Mouse (Mus musculus) midbrain, postnatal 0 days (tissue): ENCODE data around the gene H2al3. TPM values are rescaled to one million over a fixed set of nuclear protein-coding genes. Genes with fewer than 3 reads are reported as not detected.

ENCODE experiments used
- ATAC-seq: fragments of 200-750 bp; cut with Nextera tagmentation; 2 replicates; pipeline ENCODE4 v1.8.0; 2017; ENCODE audit warnings: moderate number of reproducible peaks, mild to moderate bottlenecking, moderate TSS enrichment, moderate library complexity; ENCODE audit not compliant: low FRiP score
- DNase-seq: peaks from one replicate; pipeline ENCODE4 v3.0.0-alpha.2; 2015; ENCODE audit warnings: low spot score
- H3K27ac ChIP-seq: fragments of 300-500 bp; sonication (generic); 2 replicates; pipeline ENCODE4 v1.5.1; 2014; ENCODE audit warnings: low read depth, mild to moderate bottlenecking, low read length, mixed read lengths
- H3K27me3 ChIP-seq: fragments of 300-500 bp; sonication (generic); 2 replicates; pipeline ENCODE4 v1.6.1; 2014; ENCODE audit warnings: low read length, control low read depth, mixed read lengths; ENCODE audit not compliant: insufficient read depth
- H3K36me3 ChIP-seq: fragments of 300-500 bp; sonication (generic); 2 replicates; pipeline ENCODE4 v1.6.1; 2014; ENCODE audit warnings: low read length, control low read depth, mixed read lengths; ENCODE audit not compliant: insufficient read depth
- H3K4me1 ChIP-seq: fragments of 300-500 bp; sonication (generic); 2 replicates; pipeline ENCODE4 v1.6.1; 2014; ENCODE audit warnings: mild to moderate bottlenecking, control low read depth, antibody characterized with exemption, low read length, mixed read lengths; ENCODE audit not compliant: insufficient read depth
- H3K4me2 ChIP-seq: fragments of 300-500 bp; sonication (generic); 2 replicates; pipeline ENCODE4 v1.6.1; 2014; ENCODE audit warnings: low read depth, mild to moderate bottlenecking, low read length, mixed read lengths; ENCODE audit not compliant: poor library complexity, severe bottlenecking
- H3K4me3 ChIP-seq: fragments of 300-500 bp; sonication (generic); 2 replicates; pipeline ENCODE4 v1.5.1; 2014; ENCODE audit warnings: low read depth, mild to moderate bottlenecking, low read length, moderate library complexity
- H3K9ac ChIP-seq: fragments of 300-500 bp; sonication (generic); replicated peaks from 2 replicates; pipeline ENCODE4 v1.6.1; 2014; ENCODE audit warnings: mild to moderate bottlenecking, low read length, moderate library complexity, mixed read lengths; ENCODE audit not compliant: poor library complexity, severe bottlenecking
- H3K9me3 ChIP-seq: fragments of 300-500 bp; sonication (generic); 2 replicates; pipeline ENCODE4 v1.6.1; 2016; ENCODE audit warnings: low read length, control low read depth
- CTCF ChIP-seq: IDR thresholded peaks from 2 replicates; pipeline ENCODE4 v1.5.1; 2016; ENCODE audit warnings: antibody characterized with exemption, mild to moderate bottlenecking
- WGBS: fragments of 180-500 bp; shearing (Covaris S2); extraction: QIAGEN DNeasy Blood & Tissue Kit; methylation state at CpG from one replicate; pipeline ENCODE4 v1.1.7; 2014; 5-methylcytosine and 5-hydroxymethylcytosine counted together
- polyA plus RNA-seq: library from polyadenylated mRNA; unstranded; fragments of >200 nt; fragmentation: Nextera tagmentation; extraction: Ambion mirVana; gene quantifications from 2 replicates; pipeline ENCODE4 v1.2.1, GENCODE M21; 2015
- total RNA-seq: library from RNA; depleted of rRNA; stranded (reverse); fragments of >200 nt; gene quantifications from 2 replicates; pipeline ENCODE4 v1.2.3, GENCODE M21; 2014; rRNA removed

H2al3 gene
- total and polyA plus RNA-seq, 2 experiments from 2014 or later = not detected

DNA sequence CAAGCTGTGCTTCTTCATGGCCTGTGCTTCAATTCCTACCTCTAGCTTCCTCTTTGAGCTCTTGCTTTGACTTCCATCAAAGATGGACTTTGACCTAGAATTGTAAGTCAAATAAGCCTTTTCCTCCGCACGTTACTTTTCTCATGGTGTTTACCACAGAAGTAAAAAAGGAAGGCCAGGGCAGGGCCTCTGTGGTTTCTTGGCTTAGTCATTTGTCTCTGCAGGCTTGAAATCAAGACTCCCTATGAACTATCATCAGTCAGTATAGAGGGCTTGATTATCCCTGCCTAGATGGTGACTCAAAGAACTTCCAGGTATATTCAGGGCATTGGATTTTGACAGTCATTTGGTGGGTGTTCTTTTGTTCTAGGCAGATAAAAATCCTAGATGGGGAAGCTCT, 26.0 kb downstream of the H2al3 start:
- Histone ChIP-seq H3K27ac (no peak overlapping the region), H3K36me3 (no peaks in the 10 kb centered on the region), H3K4me1 (no peaks in the 10 kb centered on the region), H3K4me3 (no peak overlapping the region), H3K27me3 (no peaks in the 10 kb centered on the region), H3K9me3 (no peaks in the 10 kb centered on the region), H3K9ac (no peak overlapping the region), H3K4me2 (no peak overlapping the region)
- no peak for TF ChIP-seq CTCF
- ATAC-seq = no peak
- DNase-seq = no peak
- WGBS = 80% methylated on average over 2 of the region's 2 CpGs

DNA sequence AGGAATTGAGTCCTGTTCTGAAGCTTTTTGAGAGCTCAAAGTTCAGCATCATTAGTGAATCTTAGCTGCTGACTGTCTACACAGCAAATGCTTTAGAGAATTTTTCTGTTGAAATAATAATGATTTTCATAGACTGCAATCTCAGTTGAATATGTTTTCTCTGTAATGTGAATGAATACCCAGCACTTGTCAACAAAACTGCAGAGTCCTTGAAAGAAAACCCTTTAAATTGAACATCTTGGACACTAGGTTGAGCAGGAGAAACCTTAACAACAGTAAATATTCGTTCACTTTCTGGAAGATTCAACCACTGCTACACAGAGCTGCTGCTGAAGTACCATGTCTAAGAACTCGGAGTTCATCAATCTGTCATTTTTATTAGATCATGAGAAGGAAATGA, 35.8 kb downstream of the H2al3 start, which contains the start of gene Sytl5:
Sytl5 (plus strand) TSS at position 301 of the 400 bp plus-strand sequence.
- DNase-seq (no peak), ATAC-seq (no peak)
- H3K9ac ChIP-seq = no peak within 1 kb of the TSS
- no peak within 1 kb of the TSS for H3K27ac ChIP-seq
- H3K27me3 ChIP-seq = no peaks in the 10 kb centered on the region
- no peak within 1 kb of the TSS for H3K4me2 ChIP-seq
- 69% methylated on average over 2 of the region's 2 CpGs for WGBS
- no peaks in the 10 kb centered on the region for H3K4me1 ChIP-seq
- H3K9me3 ChIP-seq = no peaks in the 10 kb centered on the region
- no peak within 1 kb of the TSS for H3K4me3 ChIP-seq
- no peak for TF ChIP-seq CTCF
- H3K36me3 ChIP-seq = no peaks in the 10 kb centered on the region

Other genes with a start within 250 kb of the H2al3 start
- gene Dynlt3, start 186.7 kb upstream of the H2al3 start, total RNA-seq = 37.2 and 42.3 TPM in 2 replicates
- 63.4 and 65.3 TPM in 2 replicates for gene Dynlt3, start 186.7 kb upstream of the H2al3 start, polyA plus RNA-seq
- gene Hypm, start 2.8 kb upstream of the H2al3 start, total RNA-seq = not detected in 2 replicates
- not detected in 2 replicates for gene Hypm, start 2.8 kb upstream of the H2al3 start, polyA plus RNA-seq
- 0.27 and 0.28 TPM in 2 replicates for gene Sytl5, start 35.9 kb downstream of the H2al3 start, total RNA-seq
- gene Sytl5, start 35.9 kb downstream of the H2al3 start, polyA plus RNA-seq = 0.26 and 0.36 TPM in 2 replicates